Mouse (Mus musculus) 3134 (cell line): ENCODE measurements around the gene Phf1.
"Not testable (repeated sequence)": the region's sequence is repeated elsewhere in the genome, so short reads cannot be mapped to it uniquely, and the experiment has no call there.

Source experiments
- DNase-seq: peaks from one replicate; pipeline ENCODE4 v3.0.0-alpha.2; 2011; ENCODE audit warnings: low spot score; ENCODE audit not compliant: insufficient read length; ENCODE audit errors: extremely low read depth

Gene Phf1

GRCm38 (mm10) chr17:26932839-26933398, at the start of gene Phf1:
Gene Phf1 (plus strand): TSS chr17:26933052.
- peak; percentile 96 for DNase-seq

- DNase-seq, result no peak
Measured at GRCm38 (mm10) chr17:26883585-26883984, 49.3 kb upstream of the Phf1 start.

GRCm38 (mm10) chr17:26884995-26885926, 47.6 kb upstream of the Phf1 start:
- peak; percentile 82 for DNase-seq

DNA sequence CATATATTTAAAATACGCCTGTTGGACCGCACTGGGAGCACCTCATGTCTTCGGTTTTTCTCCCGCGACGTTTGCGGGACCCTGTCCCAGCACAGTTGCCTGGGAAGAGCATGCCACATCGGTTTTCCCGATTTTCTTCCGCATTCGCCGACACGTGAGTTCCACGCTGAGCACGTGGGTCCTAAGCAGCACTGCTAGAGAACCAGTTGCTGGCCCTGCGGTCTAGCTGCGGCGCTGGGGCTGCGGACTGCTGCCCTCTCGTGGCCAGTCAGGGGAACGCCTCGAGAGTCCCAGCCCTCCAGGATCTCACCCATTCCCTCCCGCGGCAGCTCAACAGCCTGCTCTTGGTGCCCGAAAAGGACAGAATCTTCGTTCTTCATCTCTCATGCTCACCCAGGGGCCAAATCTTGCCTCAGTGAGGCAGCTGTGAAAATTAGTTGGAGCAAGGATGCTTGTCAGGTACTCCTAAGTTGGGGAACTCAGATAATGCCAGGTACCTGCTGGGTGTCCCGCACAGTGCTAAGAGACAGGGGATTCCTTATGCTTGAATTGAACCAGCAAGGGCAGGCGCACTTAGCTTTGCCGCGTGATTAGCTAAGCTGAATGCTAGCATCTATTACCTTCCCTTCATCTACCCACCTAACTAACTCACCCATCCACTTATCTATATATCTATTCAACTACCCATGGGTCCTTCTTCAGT, 46.7 kb upstream of the Phf1 start:
- DNase-seq, result peak; percentile 85

- DNase-seq, result no peak
Measured at GRCm38 (mm10) chr17:26887926-26888325, 44.9 kb upstream of the Phf1 start.

DNA sequence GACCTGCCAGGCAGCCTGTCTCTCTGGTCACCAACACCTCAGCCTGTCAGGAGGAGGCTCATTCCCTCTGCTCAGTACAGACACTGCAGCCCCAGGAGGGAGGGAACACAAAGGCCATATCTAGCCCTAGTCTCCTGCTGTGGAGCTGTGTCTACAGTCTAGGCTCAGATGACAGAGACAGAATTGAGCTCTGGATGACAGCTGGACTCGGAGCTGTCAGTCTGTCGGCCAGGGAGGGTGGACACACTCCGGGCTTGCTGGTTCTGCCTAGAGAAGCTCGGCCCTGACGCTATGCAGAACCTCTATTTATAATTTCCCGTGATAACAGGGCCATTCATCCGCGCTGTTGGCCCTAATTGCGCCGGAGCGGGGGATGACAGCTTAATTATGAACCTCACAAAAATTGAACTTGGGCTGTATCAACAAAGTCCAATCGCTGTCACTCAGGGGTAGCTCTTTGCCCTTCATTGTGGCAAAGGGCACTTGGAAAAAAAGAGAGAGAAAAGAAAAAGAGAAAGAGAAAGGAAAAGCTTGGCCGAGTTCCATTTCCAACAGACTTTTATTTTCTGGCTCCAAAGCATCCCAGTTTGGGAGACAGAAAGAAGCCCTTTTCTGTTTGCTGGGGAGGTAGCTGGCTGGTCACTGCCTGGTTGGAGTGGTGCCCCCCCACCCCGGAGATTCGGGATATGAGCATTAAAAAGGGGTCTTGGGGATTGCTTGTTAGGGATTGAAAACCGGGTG, 40.0 kb upstream of the Phf1 start:
- DNase-seq, result peak; percentile 25

- DNase-seq, result no peak
Measured at GRCm38 (mm10) chr17:26893492-26893891, 39.4 kb upstream of the Phf1 start.

DNA sequence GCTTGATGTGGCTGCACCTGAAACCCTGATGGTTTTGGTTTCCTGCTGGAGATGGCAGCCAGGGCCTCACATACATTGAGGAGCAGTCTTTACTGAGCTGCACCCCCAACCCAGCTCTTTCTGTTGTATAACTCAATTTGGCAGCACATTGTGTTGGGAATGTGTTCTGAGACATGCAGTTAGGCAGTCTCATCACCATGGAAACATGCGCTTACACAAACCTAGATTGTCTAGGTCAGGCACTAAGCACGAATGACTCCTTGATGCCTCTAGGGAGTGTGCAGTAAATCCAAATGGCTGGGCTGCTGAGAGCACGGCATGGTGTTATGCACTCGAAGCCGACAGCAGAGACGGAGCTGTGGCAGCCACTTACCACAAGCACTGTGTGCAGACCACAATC, 38.5 kb upstream of the Phf1 start:
- DNase-seq, result no peak

- peak; percentile 34 for DNase-seq
Measured at GRCm38 (mm10) chr17:26895578-26895977, 37.3 kb upstream of the Phf1 start.

DNA sequence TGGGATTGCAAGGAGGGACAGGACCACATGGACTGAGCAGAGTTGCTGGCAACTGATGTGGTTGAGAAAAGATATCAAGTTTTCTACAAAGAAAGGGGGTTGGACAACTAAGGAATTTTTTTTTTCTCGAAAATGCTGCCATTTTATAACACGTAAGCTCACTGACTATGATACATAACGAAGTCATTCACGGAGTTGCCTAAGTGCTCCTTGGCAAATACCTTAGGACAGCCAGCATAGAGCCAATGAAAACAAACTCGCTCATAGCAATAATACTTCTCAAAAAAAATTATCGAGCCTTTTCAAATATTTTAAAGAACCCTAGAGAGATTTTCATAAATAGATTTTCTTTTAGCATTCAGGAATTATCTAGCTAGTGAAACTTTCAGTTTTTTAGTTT, 31.9 kb upstream of the Phf1 start:
- no peak for DNase-seq

DNA sequence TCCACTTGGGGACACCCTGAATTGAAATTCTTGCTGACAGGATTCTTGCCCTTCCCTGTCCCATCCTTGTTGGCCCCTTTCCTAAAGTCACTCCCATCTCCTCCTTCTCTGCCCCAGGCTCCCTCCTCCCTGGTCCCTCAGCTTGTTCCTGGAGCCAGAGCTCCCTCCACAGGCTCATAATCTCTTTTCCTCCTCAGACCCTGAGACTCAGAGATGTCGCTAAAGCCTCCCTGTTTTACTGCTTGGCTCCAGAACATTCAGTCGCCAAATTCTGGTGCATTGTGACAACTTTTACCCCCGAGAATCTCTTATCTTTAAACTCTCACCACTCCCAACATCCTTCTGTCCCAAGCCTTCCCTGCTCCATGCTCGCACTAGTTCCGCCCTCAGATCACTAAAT, 28.5 kb upstream of the Phf1 start:
- no peak for DNase-seq

DNA sequence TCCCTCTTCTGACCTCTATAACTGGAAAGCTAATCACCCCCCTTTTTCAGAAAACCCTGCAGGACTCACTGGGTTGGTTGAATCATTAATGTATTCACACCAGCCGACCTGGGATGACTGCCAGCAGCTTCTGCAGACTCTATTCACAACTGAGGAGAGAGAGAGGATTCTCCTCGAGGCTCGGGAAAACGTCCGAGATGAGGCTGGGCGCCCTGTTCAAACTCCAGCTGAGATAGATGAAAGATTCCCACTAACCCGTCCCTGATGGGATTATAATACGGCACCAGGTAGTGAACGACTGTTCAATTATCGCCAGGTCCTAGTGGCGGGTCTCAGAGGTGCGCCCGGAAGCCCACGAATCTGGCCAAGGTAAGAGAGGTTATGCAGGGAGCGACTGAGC, 25.3 kb upstream of the Phf1 start:
- not testable (repeated sequence) for DNase-seq

- DNase-seq, result no peak
Measured at GRCm38 (mm10) chr17:26915248-26915647, 17.6 kb upstream of the Phf1 start.

- DNase-seq, result peak; percentile 100
Measured at GRCm38 (mm10) chr17:26916711-26917482, 16.0 kb upstream of the Phf1 start, which contains the start of gene Kifc5b. Gene Kifc5b (plus strand): TSS chr17:26917091.

GRCm38 (mm10) chr17:26917560-26917959, 15.3 kb upstream of the Phf1 start:
- DNase-seq, result not testable (repeated sequence)

DNA sequence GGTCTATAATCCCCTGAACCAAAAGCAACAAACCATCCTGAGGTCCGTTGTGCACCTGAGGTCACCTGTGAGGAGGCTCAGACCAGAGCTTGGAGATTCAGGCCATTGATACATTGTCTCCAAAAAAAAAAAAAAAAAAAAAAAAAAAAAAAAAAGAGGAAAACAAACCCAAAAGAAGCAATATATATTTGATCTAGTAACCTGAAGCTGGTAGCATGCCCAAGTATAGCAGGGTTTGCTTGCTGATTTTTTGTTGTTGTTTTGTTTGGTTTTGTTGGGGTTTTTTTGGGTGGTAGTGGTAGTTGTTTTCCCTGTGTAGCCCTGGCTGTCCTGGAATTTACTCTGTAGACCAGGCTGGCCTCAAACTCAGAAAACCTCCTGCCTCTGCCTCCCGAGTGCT, 14.5 kb upstream of the Phf1 start:
- DNase-seq, result no peak

DNA sequence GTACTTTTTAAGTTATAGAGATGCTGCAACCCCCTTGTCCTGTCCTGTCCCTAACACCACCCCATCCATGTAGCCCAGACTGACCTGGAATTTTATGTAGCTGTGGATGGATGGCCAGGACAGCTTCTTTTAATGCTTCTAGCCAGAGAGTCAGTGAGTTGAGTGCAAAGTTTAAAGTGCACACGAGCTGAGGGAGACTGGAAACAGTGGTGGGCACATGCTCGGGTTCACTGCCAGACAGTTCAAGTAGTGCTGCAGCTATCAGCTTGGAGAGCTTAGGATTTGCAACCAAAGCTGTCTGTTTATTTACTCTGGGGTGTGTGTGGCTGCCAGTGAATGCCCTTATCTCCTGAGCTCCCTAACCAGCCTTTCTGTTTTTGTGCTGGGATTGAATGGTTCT, 13.3 kb upstream of the Phf1 start:
- not testable (repeated sequence) for DNase-seq

DNA sequence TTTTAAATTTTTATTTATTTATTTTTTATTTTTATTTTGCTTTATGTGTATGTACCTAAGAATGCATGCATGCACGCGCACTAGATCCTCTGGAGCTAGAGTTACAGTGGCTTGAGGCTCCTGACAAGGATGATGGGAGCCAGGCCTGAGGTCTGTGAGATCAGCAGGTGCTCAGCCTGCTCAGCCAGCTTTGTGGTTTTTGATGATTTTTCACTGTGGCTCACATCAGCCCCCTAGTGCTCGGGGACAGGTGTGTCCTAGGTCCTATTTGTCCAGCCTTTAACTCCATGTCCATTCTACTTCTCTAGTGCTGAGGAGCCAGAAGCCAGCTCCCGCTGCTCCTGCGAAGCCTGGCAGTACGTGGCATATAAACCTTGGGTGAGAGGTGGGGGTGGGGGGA, 10.5 kb upstream of the Phf1 start:
- DNase-seq, result not testable (repeated sequence)

GRCm38 (mm10) chr17:26925414-26925813, 7.4 kb upstream of the Phf1 start:
- not testable (repeated sequence) for DNase-seq

DNA sequence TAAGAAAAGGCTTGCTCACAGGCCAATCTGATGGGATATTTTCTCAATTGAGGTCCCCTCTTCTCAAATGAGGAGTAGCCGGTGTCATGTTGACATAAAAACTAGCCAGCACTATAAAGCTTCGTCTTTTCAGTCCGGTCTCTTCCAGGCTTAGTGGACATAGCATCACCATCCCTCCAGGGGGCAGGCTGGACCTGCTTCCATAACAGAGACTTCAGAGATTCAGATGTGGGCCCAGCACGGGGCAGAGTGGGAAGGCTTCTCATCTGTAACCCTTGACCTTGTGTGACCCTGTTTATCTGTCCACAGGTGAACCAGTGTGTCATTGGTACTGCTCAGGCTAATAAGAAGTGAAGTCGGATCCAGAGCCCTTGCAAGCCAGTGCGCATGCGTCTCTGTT, 1.1 kb upstream of the Phf1 start:
- DNase-seq, result not testable (repeated sequence)
